Mouse (Mus musculus) E14TG2a.4 (cell line): ENCODE measurements around the gene Zfp599.

ENCODE experiments used
- H3K27me3 ChIP-seq: 2 replicates; pipeline ENCODE4 v1.6.1; 2014; ENCODE audit warnings: low read length, control low read depth; ENCODE audit not compliant: insufficient read depth
- H3K36me3 ChIP-seq: 2 replicates; pipeline ENCODE4 v1.6.1; 2014; ENCODE audit warnings: low read length, control low read depth; ENCODE audit not compliant: insufficient read depth
- H3K4me1 ChIP-seq: replicated peaks from 2 replicates; pipeline ENCODE4 v1.6.1; 2014; ENCODE audit warnings: low read depth, low read length, control low read depth
- H3K4me3 ChIP-seq: replicated peaks from 2 replicates; pipeline ENCODE4 v1.5.1; 2014; ENCODE audit warnings: mild to moderate bottlenecking, low read length
- H3K9me3 ChIP-seq: 2 replicates; pipeline ENCODE4 v1.6.1; 2014; ENCODE audit warnings: low read length, control low read depth
- CTCF ChIP-seq: conservative IDR thresholded peaks from 2 replicates; pipeline ENCODE4 v1.5.1; 2014; ENCODE audit warnings: low read length
- NANOG ChIP-seq: IDR thresholded peaks from 2 replicates; pipeline ENCODE4 v1.6.1; 2014; ENCODE audit warnings: borderline replicate concordance, low read length, mixed read lengths
- POU5F1 ChIP-seq: IDR thresholded peaks from 2 replicates; pipeline ENCODE4 v1.6.1; 2014; ENCODE audit warnings: low read length, borderline replicate concordance

The Zfp599 gene

GRCm38 (mm10) chr9:22225581-22226388 is 33.9 kb downstream of the Zfp599 start, which contains the start of gene Zfp809:
Gene Zfp809, plus strand, starts transcription at chr9:22225714.
- Histone ChIP-seq H3K4me3 (peak within 1 kb of the TSS; percentile 92), H3K36me3 (peaks cover 17% of the 10 kb centered on the region), H3K27me3 (peaks cover 2% of the 10 kb centered on the region; the same call in 1 of the 2 replicates), H3K4me1 (peaks cover 22% of the 10 kb centered on the region), H3K9me3 (peaks cover 13% of the 10 kb centered on the region)
- no peak; the same call in 1 of the 2 replicates for TF ChIP-seq CTCF
- no peak for TF ChIP-seq POU5F1
- no peak for TF ChIP-seq NANOG

GRCm38 (mm10) chr9:22224536-22225503 is 34.9 kb downstream of the Zfp599 start:
- H3K4me3 ChIP-seq, result peak overlapping the region; percentile 92
- H3K9me3 ChIP-seq, result peaks cover 13% of the 10 kb centered on the region
- peaks cover 13% of the 10 kb centered on the region for H3K4me1 ChIP-seq
- peaks cover 9% of the 10 kb centered on the region; the same call in 1 of the 2 replicates for H3K27me3 ChIP-seq
- H3K36me3 ChIP-seq, result peaks cover 12% of the 10 kb centered on the region; the same call in 1 of the 2 replicates
- TF ChIP-seq CTCF, result peak; percentile 21
- TF ChIP-seq NANOG, result no peak

GRCm38 (mm10) chr9:22224066-22224465 is 35.6 kb downstream of the Zfp599 start:
- H3K4me3 ChIP-seq, result no peak overlapping the region
- peaks cover 9% of the 10 kb centered on the region; the same call in 1 of the 2 replicates for H3K36me3 ChIP-seq
- H3K9me3 ChIP-seq, result peaks cover 12% of the 10 kb centered on the region
- peaks cover 7% of the 10 kb centered on the region for H3K4me1 ChIP-seq
- TF ChIP-seq NANOG (no peak), POU5F1 (no peak), CTCF (no peak)
- H3K27me3 ChIP-seq, result peaks cover 10% of the 10 kb centered on the region; the same call in 1 of the 2 replicates

DNA sequence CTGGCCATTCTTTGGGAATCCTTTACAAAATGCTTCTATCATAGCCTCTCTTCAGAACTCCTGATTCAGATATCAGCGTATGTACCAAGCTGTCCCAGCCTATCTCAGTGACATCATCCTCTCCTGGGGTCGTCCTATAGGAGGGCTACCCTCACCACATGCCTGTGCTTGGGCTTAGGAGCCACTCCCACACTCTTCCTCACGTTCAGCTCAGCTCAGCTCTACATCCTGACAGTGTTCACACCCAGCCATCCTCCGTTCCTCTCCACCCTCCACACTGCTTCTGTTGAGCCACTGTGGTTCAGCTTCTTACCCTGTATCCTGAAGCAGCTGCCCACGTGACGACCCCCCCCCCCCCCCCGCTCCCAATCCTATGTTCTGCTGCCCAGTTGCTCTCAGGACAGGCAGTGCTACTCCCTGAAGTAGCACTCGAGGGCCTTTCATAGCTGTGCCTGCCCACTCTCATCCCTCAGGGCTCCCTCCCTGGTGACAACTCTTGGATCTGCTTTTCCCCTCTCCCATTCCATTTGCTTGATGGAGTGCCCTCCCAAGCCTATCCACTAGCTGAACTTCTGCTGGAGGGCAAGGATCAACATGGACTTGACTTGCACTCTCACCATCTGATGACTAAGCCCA is 41.7 kb downstream of the Zfp599 start:
- Histone ChIP-seq H3K27me3 (peaks cover 19% of the 10 kb centered on the region), H3K36me3 (no peaks in the 10 kb centered on the region), H3K4me1 (peaks cover 31% of the 10 kb centered on the region), H3K4me3 (no peak overlapping the region), H3K9me3 (peaks cover 5% of the 10 kb centered on the region; the same call in 1 of the 2 replicates)
- no peak for TF ChIP-seq CTCF
- TF ChIP-seq NANOG, result no peak
- TF ChIP-seq POU5F1, result no peak

- TF ChIP-seq CTCF (no peak), POU5F1 (no peak), NANOG (no peak)
- Histone ChIP-seq H3K4me3 (no peak overlapping the region), H3K36me3 (no peaks in the 10 kb centered on the region), H3K4me1 (peaks cover 31% of the 10 kb centered on the region), H3K27me3 (peaks cover 19% of the 10 kb centered on the region), H3K9me3 (peaks cover 5% of the 10 kb centered on the region; the same call in 1 of the 2 replicates)
These were observed 43.0 kb downstream of the Zfp599 start for GRCm38 (mm10) chr9:22216705-22217104.

- H3K9me3 ChIP-seq, result peaks cover 17% of the 10 kb centered on the region; the same call in 1 of the 2 replicates
- peaks cover 10% of the 10 kb centered on the region; the same call in 1 of the 2 replicates for H3K27me3 ChIP-seq
- H3K4me3 ChIP-seq, result no peak overlapping the region
- peaks cover 31% of the 10 kb centered on the region for H3K4me1 ChIP-seq
- TF ChIP-seq CTCF, result no peak
- TF ChIP-seq NANOG, result no peak
- no peak for TF ChIP-seq POU5F1
- H3K36me3 ChIP-seq, result no peaks in the 10 kb centered on the region
These were observed 45.1 kb downstream of the Zfp599 start for GRCm38 (mm10) chr9:22214549-22214948.

- Histone ChIP-seq H3K4me1 (peaks cover 29% of the 10 kb centered on the region), H3K4me3 (no peak overlapping the region), H3K36me3 (no peaks in the 10 kb centered on the region), H3K27me3 (peaks cover 6% of the 10 kb centered on the region; the same call in 1 of the 2 replicates), H3K9me3 (peaks cover 21% of the 10 kb centered on the region; the same call in 1 of the 2 replicates)
- TF ChIP-seq CTCF (no peak), NANOG (no peak), POU5F1 (no peak)
These were observed 45.9 kb downstream of the Zfp599 start for GRCm38 (mm10) chr9:22213785-22214194.
